Mouse (Mus musculus) neural tube, embryonic 14.5 days (tissue): ENCODE measurements at regions not wholly inside any gene's neighbourhood (a gene's known extent, or its start where the extent isn't known, plus 50 kb on each side); places are given as distances from the start of the nearest gene placed in this dataset.

Experiments used
- ATAC-seq: fragments of 200-750 bp; cut with Nextera tagmentation; 2 replicates; pipeline ENCODE4 v1.8.0; 2017; ENCODE audit warnings: low read depth, mild to moderate bottlenecking, moderate TSS enrichment, moderate library complexity
- H3K27ac ChIP-seq: fragments of 300-500 bp; sonication (generic); 2 replicates; pipeline ENCODE4 v1.5.1; 2014; ENCODE audit warnings: low read depth, mild to moderate bottlenecking, control low read depth, low read length, moderate library complexity, mixed read lengths
- H3K27me3 ChIP-seq: fragments of 300-500 bp; sonication (generic); 2 replicates; pipeline ENCODE4 v1.6.1; 2014; ENCODE audit warnings: low read length; ENCODE audit not compliant: control insufficient read depth, insufficient read depth
- H3K36me3 ChIP-seq: fragments of 300-500 bp; sonication (generic); 2 replicates; pipeline ENCODE4 v1.6.1; 2014; ENCODE audit warnings: low read length, mixed read lengths; ENCODE audit not compliant: control insufficient read depth, insufficient read depth
- H3K4me1 ChIP-seq: fragments of 300-500 bp; sonication (generic); 2 replicates; pipeline ENCODE4 v1.6.1; 2014; ENCODE audit warnings: low read length; ENCODE audit not compliant: control insufficient read depth, insufficient read depth
- H3K4me2 ChIP-seq: fragments of 300-500 bp; sonication (generic); 2 replicates; pipeline ENCODE4 v1.6.1; 2014; ENCODE audit warnings: mild to moderate bottlenecking, low read depth, low read length, control low read depth
- H3K4me3 ChIP-seq: fragments of 300-500 bp; sonication (generic); 2 replicates; pipeline ENCODE4 v1.5.1; 2014; ENCODE audit warnings: low read depth, low read length, control low read depth, mixed read lengths
- H3K9ac ChIP-seq: fragments of 300-500 bp; sonication (generic); replicated peaks from 2 replicates; pipeline ENCODE4 v1.6.1; 2014; ENCODE audit warnings: low read depth, mild to moderate bottlenecking, control low read depth, low read length, mixed read lengths
- H3K9me3 ChIP-seq: fragments of 300-500 bp; sonication (generic); 2 replicates; pipeline ENCODE4 v1.6.1; 2016; ENCODE audit warnings: low read length; ENCODE audit not compliant: control insufficient read depth
- WGBS: fragments of 180-500 bp; shearing (Covaris S2); extraction: QIAGEN DNeasy Blood & Tissue Kit; methylation state at CpG from one replicate; pipeline ENCODE4 v1.1.7; 2014; 5-methylcytosine and 5-hydroxymethylcytosine counted together

DNA sequence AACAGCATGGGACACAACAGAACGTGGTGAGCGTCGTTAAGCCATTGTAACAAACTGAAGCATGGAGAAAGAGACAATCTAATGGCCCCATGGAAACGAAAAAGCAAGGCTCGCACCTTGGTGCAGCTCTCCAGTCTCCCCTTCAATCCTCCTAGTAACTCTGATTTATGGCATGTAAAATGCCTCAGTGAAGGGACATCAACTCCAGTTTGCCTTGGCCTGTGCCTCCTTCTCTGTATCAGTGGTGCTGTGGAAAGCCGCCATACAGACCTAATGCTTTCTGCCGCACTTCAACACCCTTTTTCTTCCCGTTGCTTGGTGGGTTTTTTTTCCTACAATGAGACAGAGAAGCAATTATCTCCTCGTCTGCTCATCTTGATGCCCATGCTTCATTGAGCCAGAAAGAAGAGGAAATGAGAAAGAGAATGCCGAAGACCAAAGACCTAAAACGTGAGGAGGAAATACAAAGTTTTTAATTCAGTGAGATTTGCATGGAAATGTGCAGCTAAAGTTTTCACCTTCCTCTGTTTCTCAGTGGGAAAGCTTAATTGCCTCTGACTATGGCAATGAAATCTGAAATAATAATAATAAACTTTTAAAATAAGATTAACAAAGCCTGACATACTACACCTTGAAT is 241.4 kb downstream of the Lrrn1 start:
- Histone ChIP-seq H3K9ac (no peak overlapping the region), H3K4me3 (no peak overlapping the region), H3K4me1 (no peaks in the 10 kb centered on the region), H3K27ac (no peak overlapping the region), H3K36me3 (no peaks in the 10 kb centered on the region), H3K27me3 (no peaks in the 10 kb centered on the region), H3K4me2 (no peak overlapping the region), H3K9me3 (no peaks in the 10 kb centered on the region)
- no peak for ATAC-seq
- WGBS = 32% methylated on average over 11 of the region's 11 CpGs

GRCm38 (mm10) chr6:107784998-107785397 is 255.4 kb downstream of the Lrrn1 start:
- Histone ChIP-seq H3K36me3 (no peaks in the 10 kb centered on the region), H3K27me3 (no peaks in the 10 kb centered on the region), H3K4me2 (no peak overlapping the region), H3K4me3 (no peak overlapping the region), H3K4me1 (no peaks in the 10 kb centered on the region), H3K9ac (no peak overlapping the region), H3K27ac (no peak overlapping the region), H3K9me3 (no peaks in the 10 kb centered on the region)
- ATAC-seq = no peak
- WGBS = 77% methylated on average over 2 of the region's 2 CpGs

GRCm38 (mm10) chr6:107788224-107788893 is 258.8 kb downstream of the Lrrn1 start:
- H3K4me1 ChIP-seq = no peaks in the 10 kb centered on the region
- H3K9ac ChIP-seq = no peak overlapping the region
- no peak for ATAC-seq
- H3K4me3 ChIP-seq = no peak overlapping the region
- H3K9me3 ChIP-seq = no peaks in the 10 kb centered on the region
- 86% methylated on average over 2 of the region's 2 CpGs for WGBS
- no peaks in the 10 kb centered on the region for H3K36me3 ChIP-seq
- no peak overlapping the region for H3K27ac ChIP-seq
- no peak overlapping the region for H3K4me2 ChIP-seq
- H3K27me3 ChIP-seq = no peaks in the 10 kb centered on the region

DNA sequence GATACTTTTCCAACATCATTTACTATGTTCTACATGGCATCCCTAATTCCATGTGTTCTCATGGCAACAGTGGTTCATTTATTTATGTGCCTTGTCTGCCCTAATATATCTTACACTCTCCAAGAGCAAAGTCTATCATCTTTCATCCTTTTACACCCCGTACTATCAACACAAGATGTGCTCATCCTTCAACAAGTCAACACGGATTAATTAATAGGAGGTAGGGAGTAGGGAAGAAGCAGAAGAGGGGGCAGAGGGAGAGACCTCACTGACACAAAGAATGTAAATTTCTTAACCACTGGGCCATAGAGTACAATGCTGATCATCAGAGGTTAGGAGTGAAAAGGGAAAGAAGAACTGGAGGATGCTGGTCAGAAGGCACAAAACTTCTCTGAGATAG is 267.0 kb upstream of the Setmar start:
- Histone ChIP-seq H3K27me3 (no peaks in the 10 kb centered on the region), H3K9me3 (no peaks in the 10 kb centered on the region), H3K27ac (no peak overlapping the region), H3K4me2 (no peak overlapping the region), H3K4me3 (no peak overlapping the region), H3K36me3 (no peaks in the 10 kb centered on the region), H3K9ac (no peak overlapping the region), H3K4me1 (no peaks in the 10 kb centered on the region)
- WGBS = 79% methylated on average over 2 of the region's 2 CpGs
- ATAC-seq = no peak

DNA sequence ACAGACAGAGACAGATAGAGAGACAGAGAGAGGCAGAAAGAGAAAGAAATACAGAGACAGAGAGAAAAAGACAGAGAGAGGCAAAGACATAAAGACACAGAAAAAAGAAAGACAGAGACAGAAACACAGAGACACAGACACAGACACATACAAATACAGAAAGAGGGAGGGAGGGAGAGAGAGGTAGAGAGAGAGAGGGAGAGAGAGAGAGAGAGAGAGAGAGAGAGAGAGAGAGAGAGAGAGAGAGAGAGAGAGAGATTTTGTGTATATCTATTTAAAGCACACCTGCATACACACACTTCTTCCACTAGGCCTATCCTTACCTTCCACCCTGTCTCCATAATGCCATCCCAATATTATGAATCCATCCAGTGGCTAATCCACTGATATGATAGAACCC is 261.8 kb upstream of the Setmar start:
- no peaks in the 10 kb centered on the region for H3K27me3 ChIP-seq
- H3K4me3 ChIP-seq = no peak overlapping the region
- H3K36me3 ChIP-seq = no peaks in the 10 kb centered on the region
- H3K4me1 ChIP-seq = no peaks in the 10 kb centered on the region
- H3K27ac ChIP-seq = no peak overlapping the region
- H3K4me2 ChIP-seq = no peak overlapping the region
- ATAC-seq = no peak
- no peak overlapping the region for H3K9ac ChIP-seq
- H3K9me3 ChIP-seq = no peaks in the 10 kb centered on the region
